Mouse (Mus musculus): ENCODE results near the gene Mmp2. TPM values are rescaled to one million over a fixed set of nuclear protein-coding genes. Genes with fewer than 3 reads are reported as not detected.

Mmp2 gene
- total RNA-seq, 2 experiments from 2014 or later = 2.8 to 3.8 TPM

- DNase-seq (ENCODE audit: low spot score in 2 of 2) = no peak
Measured at GRCm38 (mm10) chr8:92893870-92894269, 66.8 kb downstream of the Mmp2 start.

- no peak for DNase-seq (ENCODE audit: low spot score in 2 of 2)
Measured at GRCm38 (mm10) chr8:92895053-92895452, 68.0 kb downstream of the Mmp2 start.

- DNase-seq (ENCODE audit: low spot score in 2 of 2) = no peak
Measured at GRCm38 (mm10) chr8:92896056-92896455, 69.0 kb downstream of the Mmp2 start.

- DNase-seq (ENCODE audit: low spot score in 2 of 2) = no peak
Measured at GRCm38 (mm10) chr8:92896611-92897010, 69.5 kb downstream of the Mmp2 start.

- DNase-seq (ENCODE audit: low spot score in 2 of 2) = no peak
Measured at GRCm38 (mm10) chr8:92897794-92898193, 70.7 kb downstream of the Mmp2 start.

GRCm38 (mm10) chr8:92899590-92899989, 72.5 kb downstream of the Mmp2 start:
- no peak for DNase-seq (ENCODE audit: low spot score in 2 of 2)

GRCm38 (mm10) chr8:92901107-92901506, 74.0 kb downstream of the Mmp2 start, which contains the start of gene Capns2:
Capns2 (plus strand) TSS chr8:92901407.
- DNase-seq (ENCODE audit: low spot score in 2 of 2) = no peak

GRCm38 (mm10) chr8:92902981-92903380, 75.9 kb downstream of the Mmp2 start:
- DNase-seq (ENCODE audit: low spot score in 2 of 2) = no peak

Other genes starting within 250 kb of the Mmp2 start
- gene Irx6, start 153.0 kb upstream of the Mmp2 start, total RNA-seq (2021) = under 1 TPM; 0.16 to 0.33 TPM
- gene Lpcat2, start 28.0 kb downstream of the Mmp2 start, total RNA-seq (2021) = 10 to 100 TPM in 1 of 2 experiments, 1 to 10 TPM in 1; 7.2 to 11.3 TPM
- gene Capns2, start 74.1 kb downstream of the Mmp2 start, total RNA-seq (2021) = 1 to 10 TPM in 1 of 2 experiments, not detected in 1; 1.4 TPM
- gene Slc6a2, start 132.8 kb downstream of the Mmp2 start, total RNA-seq (2021) = under 1 TPM; 0.07 to 0.14 TPM
- under 1 TPM; 0.23 to 0.40 TPM for gene Ces1a, start 220.9 kb downstream of the Mmp2 start, total RNA-seq (2021)